Mouse (Mus musculus) brain, embryonic 14.5 days (tissue): Measurements from ENCODE around the gene Eya2.

Source experiments
- CTCF ChIP-seq: fragments of 200-500 bp; IDR thresholded peaks from 2 replicates; pipeline ENCODE4 v1.5.1; 2012; ENCODE audit warnings: inconsistent platforms, mild to moderate bottlenecking, moderate library complexity, borderline replicate concordance; ENCODE audit not compliant: insufficient read depth, insufficient read length; ENCODE audit errors: extremely low read depth
- POLR2A ChIP-seq: fragments of 200-500 bp; IDR thresholded peaks from 2 replicates; pipeline ENCODE4 v1.6.1; 2012; ENCODE audit warnings: mild to moderate bottlenecking, inconsistent platforms, borderline replicate concordance; ENCODE audit not compliant: poor library complexity, insufficient read depth, insufficient read length, severe bottlenecking; ENCODE audit errors: extremely low read depth

DNA sequence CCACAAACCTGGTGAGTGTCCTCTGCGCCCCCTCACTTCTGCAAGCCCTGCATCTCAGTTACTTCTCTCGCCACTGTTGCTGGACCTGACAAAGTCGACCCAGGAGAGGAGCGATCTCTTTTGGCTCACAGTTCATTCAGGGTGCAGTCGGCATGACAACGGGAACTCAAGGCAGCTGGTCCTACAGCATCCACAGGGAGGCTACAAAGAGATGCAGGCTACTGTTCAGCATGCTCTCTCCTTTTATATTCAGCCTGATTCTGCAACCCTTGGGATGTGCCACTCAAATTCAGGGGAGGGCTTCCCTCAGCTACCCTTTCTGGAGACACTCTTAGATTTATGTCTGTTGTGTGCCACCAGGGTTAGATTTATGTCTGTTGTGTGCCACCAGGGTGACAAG is 46.2 kb upstream of the Eya2 start:
- no peak for TF ChIP-seq CTCF
- no peak for TF ChIP-seq POLR2A
